Mouse (Mus musculus) embryo, embryonic 10.5 days (tissue): Measurements from ENCODE around the gene Ccsap.
"Not testable (repeated sequence)": the region's sequence is repeated elsewhere in the genome, so short reads cannot be mapped to it uniquely, and the experiment has no call there.

Experiments
- DNase-seq: peaks from one replicate; pipeline ENCODE4 v3.0.0-alpha.2; 2015; ENCODE audit warnings: low spot score

Gene Ccsap

GRCm38 (mm10) chr8:123835451-123835850 lies 24.6 kb downstream of the Ccsap start:
- DNase-seq, result peak; percentile 72

- no peak for DNase-seq
Measured at GRCm38 (mm10) chr8:123832757-123833156, 27.3 kb downstream of the Ccsap start.

GRCm38 (mm10) chr8:123827523-123827922 lies 32.5 kb downstream of the Ccsap start:
- no peak for DNase-seq

- no peak for DNase-seq
Measured at GRCm38 (mm10) chr8:123826758-123827157, 33.3 kb downstream of the Ccsap start.

- DNase-seq, result peak; percentile 62
Measured at GRCm38 (mm10) chr8:123826001-123826400, 34.0 kb downstream of the Ccsap start.

- DNase-seq, result no peak
Measured at GRCm38 (mm10) chr8:123823532-123824123, 36.4 kb downstream of the Ccsap start.

- DNase-seq, result no peak
Measured at GRCm38 (mm10) chr8:123823111-123823510, 36.9 kb downstream of the Ccsap start.

- DNase-seq, result no peak
Measured at GRCm38 (mm10) chr8:123820780-123821179, 39.2 kb downstream of the Ccsap start.

GRCm38 (mm10) chr8:123819683-123820610 lies 40.1 kb downstream of the Ccsap start:
- DNase-seq, result no peak

- no peak for DNase-seq
Measured at GRCm38 (mm10) chr8:123817747-123818146, 42.3 kb downstream of the Ccsap start.

- DNase-seq, result no peak
Measured at GRCm38 (mm10) chr8:123816939-123817338, 43.1 kb downstream of the Ccsap start.

- no peak for DNase-seq
Measured at GRCm38 (mm10) chr8:123815325-123815724, 44.7 kb downstream of the Ccsap start.

- DNase-seq, result no peak
Measured at GRCm38 (mm10) chr8:123813892-123814266, 46.1 kb downstream of the Ccsap start.

- no peak for DNase-seq
Measured at GRCm38 (mm10) chr8:123813173-123813891, 46.7 kb downstream of the Ccsap start.

GRCm38 (mm10) chr8:123812227-123812626 lies 47.8 kb downstream of the Ccsap start:
- DNase-seq, result no peak

- DNase-seq, result not testable (repeated sequence)
Measured at GRCm38 (mm10) chr8:123809342-123809741, 50.7 kb downstream of the Ccsap start.

GRCm38 (mm10) chr8:123808671-123809070 lies 51.3 kb downstream of the Ccsap start:
- no peak for DNase-seq

GRCm38 (mm10) chr8:123807852-123808573 lies 52.0 kb downstream of the Ccsap start:
- DNase-seq, result no peak

GRCm38 (mm10) chr8:123807024-123807431 lies 53.0 kb downstream of the Ccsap start:
- peak; percentile 58 for DNase-seq

GRCm38 (mm10) chr8:123806374-123806935 lies 53.6 kb downstream of the Ccsap start:
- DNase-seq, result no peak

GRCm38 (mm10) chr8:123805718-123806373 lies 54.2 kb downstream of the Ccsap start, which contains the start of gene Rab4a:
TSS of gene Rab4a (plus strand) at chr8:123805985.
- peak; percentile 92 for DNase-seq
